Mouse (Mus musculus): ENCODE data around the gene C530008M17Rik.

GRCm38 (mm10) chr5:76698187-76698586 is 41.9 kb downstream of the C530008M17Rik start:
- TF ChIP-seq CTCF (conservative IDR thresholded peaks at IDR 0.05 in 1 of 2, IDR thresholded peaks at IDR 0.05 in 1 of 2; ENCODE audit: low read depth in 2 of 2, low read length in 2 of 2) (no peak), UBTF (IDR thresholded peaks at IDR 0.05; ENCODE audit: low read depth, low read length) (no peak), POLR2A (IDR thresholded peaks at IDR 0.05; ENCODE audit: low read depth, low read length) (no peak)

Measured in CH12.LX (cell line).